Mouse (Mus musculus): ENCODE data around the gene Trmt2b.

DNA sequence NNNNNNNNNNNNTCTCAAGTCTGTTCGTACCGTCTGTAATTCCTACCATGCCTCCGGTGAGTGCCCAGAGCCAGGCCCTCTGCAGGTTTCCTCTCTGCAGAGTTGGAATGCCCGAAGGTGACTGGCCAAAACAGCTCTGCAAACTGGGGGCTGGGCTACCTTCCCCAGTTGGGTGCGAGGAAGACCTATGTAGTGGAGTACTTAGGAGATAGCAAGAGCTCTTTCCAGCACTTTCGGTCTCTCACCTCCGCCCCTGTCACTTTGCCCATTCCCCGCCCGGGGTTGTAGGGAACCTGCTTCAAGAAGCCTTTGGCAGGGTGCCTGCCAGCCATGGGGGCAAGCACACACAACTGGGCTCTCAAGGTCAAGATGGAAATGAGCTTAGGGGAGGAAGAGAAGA lies 19.5 kb upstream of the Trmt2b start:
- no peak for TF ChIP-seq POLR2A (IDR thresholded peaks at IDR 0.05; ENCODE audit: borderline replicate concordance, extremely low read depth, low read depth, low read length)
- TF ChIP-seq CTCF (IDR thresholded peaks at IDR 0.05; ENCODE audit: insufficient read depth, low read length) = no peak

Measured in lung, adult 2 months (tissue).